Mouse (Mus musculus): ENCODE data around the gene Dlx1. TPM values are rescaled to one million over a fixed set of nuclear protein-coding genes. Genes with fewer than 3 reads are reported as not detected.
A peak's percentile ranks its signal among the peaks of the same experiment; 100 is the strongest.

The Dlx1 gene
- polyA plus RNA-seq, 1 experiment, result 27.8 TPM

DNA sequence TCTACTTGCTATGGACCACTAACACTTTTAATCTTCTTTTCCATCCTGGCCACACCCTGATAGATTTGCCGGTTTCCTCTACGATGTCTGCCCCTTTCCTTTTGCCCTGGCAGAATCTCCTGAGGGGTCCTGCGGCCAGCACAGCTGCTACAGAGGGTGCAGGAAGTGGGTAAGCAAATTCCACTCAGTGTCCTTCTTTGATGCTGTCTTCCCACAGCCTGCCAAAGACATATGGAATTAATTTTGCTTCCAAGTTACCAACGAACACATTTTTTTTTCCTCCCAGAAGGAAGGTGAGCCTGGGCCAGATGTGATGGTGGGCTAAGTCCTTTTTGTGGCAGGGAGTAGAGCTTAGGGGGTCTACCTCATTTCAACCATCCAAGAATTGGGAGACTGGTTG lies 45.8 kb downstream of the Dlx1 start:
- no peak overlapping the region for H3K27ac ChIP-seq (ENCODE audit: insufficient read depth, low read length)
- TF ChIP-seq POLR2A (IDR thresholded peaks at IDR 0.05; ENCODE audit: extremely low read depth, insufficient read depth, low read length), result no peak
- TF ChIP-seq CTCF (IDR thresholded peaks at IDR 0.05; ENCODE audit: extremely low read depth, insufficient read depth, low read length), result no peak

GRCm38 (mm10) chr2:71577059-71577458 lies 49.1 kb downstream of the Dlx1 start:
- no peaks in the 10 kb centered on the region for H3K4me1 ChIP-seq (ENCODE audit: control insufficient read depth, insufficient read depth, low read length)
- H3K27ac ChIP-seq (ENCODE audit: insufficient read depth, low read length), result no peak overlapping the region
- TF ChIP-seq CTCF (IDR thresholded peaks at IDR 0.05; ENCODE audit: extremely low read depth, insufficient read depth, low read length) (no peak), POLR2A (IDR thresholded peaks at IDR 0.05; ENCODE audit: extremely low read depth, insufficient read depth, low read length) (no peak)
- no peak overlapping the region for H3K4me3 ChIP-seq (ENCODE audit: insufficient read depth, low read length)

More for the DNA sequence above, 45.8 kb downstream of the Dlx1 start:
- Histone ChIP-seq H3K4me3 (ENCODE audit: insufficient read depth, low read length) (no peak overlapping the region), H3K4me1 (ENCODE audit: control insufficient read depth, insufficient read depth, low read length) (no peaks in the 10 kb centered on the region)

DNA sequence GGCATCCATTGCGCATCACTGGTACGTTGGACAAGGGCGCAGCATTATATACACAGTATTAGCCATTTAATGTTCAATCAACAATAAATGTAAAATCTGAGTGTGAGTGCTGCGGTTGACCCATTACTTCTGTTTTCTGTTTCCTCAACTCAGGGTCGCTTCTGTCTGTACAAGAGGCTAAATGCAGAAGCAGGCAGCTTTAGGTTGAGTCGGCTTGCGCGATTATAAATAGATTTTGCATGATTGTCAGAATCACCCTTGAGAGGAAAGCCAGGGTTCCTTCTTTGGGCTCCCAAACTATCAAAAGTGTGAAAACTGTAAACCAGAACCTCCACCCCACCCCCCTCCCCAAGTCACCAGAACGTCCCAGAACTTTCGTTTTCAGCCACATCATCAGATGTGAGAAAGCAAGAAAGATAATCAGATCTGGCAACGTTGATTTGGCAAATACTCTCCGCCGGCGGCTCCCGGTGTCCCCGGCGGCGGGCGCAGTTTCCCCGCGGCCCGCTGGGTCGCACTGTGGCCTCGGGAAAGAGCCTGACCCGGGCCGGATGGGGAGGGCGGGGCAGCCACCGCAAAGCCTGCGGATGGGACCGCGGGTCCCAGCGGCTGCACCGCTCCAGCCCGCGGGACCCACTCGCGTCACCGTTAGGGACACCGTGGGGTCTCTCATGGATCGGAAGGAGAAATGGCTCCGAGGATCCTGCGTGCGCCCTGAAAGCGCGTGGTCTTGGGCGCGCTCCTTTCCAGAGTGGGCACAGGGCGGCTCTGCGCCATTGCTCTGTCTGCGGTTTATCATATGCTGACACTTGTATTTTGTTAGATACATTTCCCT lies 52.9 kb downstream of the Dlx1 start:
- Histone ChIP-seq H3K4me3 (ENCODE audit: insufficient read depth, low read length) (peak overlapping the region; percentile 35), H3K27ac (ENCODE audit: insufficient read depth, low read length) (no peak overlapping the region), H3K4me1 (ENCODE audit: control insufficient read depth, insufficient read depth, low read length) (no peaks in the 10 kb centered on the region)
- TF ChIP-seq POLR2A (IDR thresholded peaks at IDR 0.05; ENCODE audit: extremely low read depth, insufficient read depth, low read length) (no peak), CTCF (IDR thresholded peaks at IDR 0.05; ENCODE audit: extremely low read depth, insufficient read depth, low read length) (0 out of 2 replicates have a peak, but pooled peaks have one; percentile 19)

DNA sequence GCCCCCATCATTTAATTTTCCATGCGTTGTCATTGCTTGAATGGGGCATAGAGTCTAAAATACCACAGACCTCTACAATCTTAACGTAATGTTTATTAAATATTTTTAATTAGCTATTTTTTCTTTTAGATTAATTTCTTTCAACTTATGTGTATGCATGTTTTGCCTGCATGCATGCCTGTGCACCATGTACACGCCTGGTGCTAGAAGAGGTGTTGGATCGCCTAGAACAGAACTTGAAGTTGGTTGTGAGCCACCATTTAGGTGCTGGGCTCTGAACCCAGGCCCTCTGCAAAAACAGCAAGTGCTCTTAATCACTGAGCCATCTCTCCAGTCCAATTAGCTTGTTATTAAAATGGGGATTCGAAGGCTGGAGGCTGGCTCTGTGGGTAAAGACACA lies 53.6 kb downstream of the Dlx1 start:
- no peak for TF ChIP-seq POLR2A (IDR thresholded peaks at IDR 0.05; ENCODE audit: extremely low read depth, insufficient read depth, low read length)
- no peak for TF ChIP-seq CTCF (IDR thresholded peaks at IDR 0.05; ENCODE audit: extremely low read depth, insufficient read depth, low read length)
- Histone ChIP-seq H3K27ac (ENCODE audit: insufficient read depth, low read length) (no peak overlapping the region), H3K4me3 (ENCODE audit: insufficient read depth, low read length) (peak overlapping the region; percentile 35; the same call in 1 of the 2 replicates), H3K4me1 (ENCODE audit: control insufficient read depth, insufficient read depth, low read length) (no peaks in the 10 kb centered on the region)

Other genes starting within 250 kb of the Dlx1 start
- gene Slc25a12, start 160.4 kb upstream of the Dlx1 start, polyA plus RNA-seq (2012; rRNA removed), result 111 and 113 TPM in 2 replicates
- 16.5 and 17.7 TPM in 2 replicates for gene Hat1, start 139.2 kb upstream of the Dlx1 start, polyA plus RNA-seq (2012; rRNA removed)
- 40.9 and 41.5 TPM in 2 replicates for gene Metap1d, start 74.8 kb upstream of the Dlx1 start, polyA plus RNA-seq (2012; rRNA removed)
- 4.1 and 4.2 TPM in 2 replicates for gene Dlx2, start 18.6 kb downstream of the Dlx1 start, polyA plus RNA-seq (2012; rRNA removed)
- gene Itga6, start 217.5 kb downstream of the Dlx1 start, polyA plus RNA-seq (2012; rRNA removed), result 23.1 and 24.2 TPM in 2 replicates

Measured in cortical plate, adult 2 months (tissue).